Mouse (Mus musculus): ENCODE results near the gene Nup210.

DNA sequence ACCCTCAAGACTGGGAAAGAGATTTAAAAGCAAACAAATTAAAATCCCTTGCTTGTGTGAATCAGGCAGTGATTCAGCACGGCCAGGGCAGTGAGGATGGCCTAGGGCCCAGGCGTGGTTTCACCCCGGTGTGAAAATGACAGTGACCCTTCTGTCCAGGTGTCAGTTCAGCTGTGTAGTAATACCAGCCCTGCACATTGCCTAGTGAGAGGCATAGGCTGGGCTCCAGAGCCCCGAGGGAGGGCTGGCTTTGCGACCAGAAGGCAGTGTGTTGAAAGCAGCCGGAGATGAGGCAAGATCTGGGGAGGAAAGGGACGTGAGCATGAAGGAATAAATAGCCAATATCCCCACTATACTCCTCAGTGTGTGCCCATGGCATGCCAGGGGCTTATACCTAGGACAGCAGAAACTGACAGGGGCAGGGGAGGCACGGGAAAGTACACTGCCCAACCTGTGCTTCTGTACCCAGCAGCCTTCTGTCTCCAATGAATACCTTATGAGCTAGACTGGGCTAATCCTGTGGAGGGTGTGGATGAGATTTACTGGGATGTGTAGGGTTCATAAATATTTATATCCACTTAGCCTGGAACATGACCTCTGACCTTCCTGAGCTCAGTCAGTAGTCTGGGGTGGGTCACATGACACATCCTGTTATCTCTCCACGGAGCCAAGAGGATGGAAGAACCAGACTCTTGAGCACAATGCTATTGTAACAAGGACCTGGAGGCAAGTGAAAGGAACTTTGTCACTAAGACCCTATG lies 102.3 kb downstream of the Nup210 start:
- TF ChIP-seq CTCF (IDR thresholded peaks at IDR 0.05; ENCODE audit: borderline replicate concordance, extremely low read depth, insufficient read depth, insufficient read length): no peak
- TF ChIP-seq POLR2A (IDR thresholded peaks at IDR 0.05; ENCODE audit: borderline replicate concordance, extremely low read depth, insufficient read depth, insufficient read length, poor library complexity, severe bottlenecking): no peak

All from brain, embryonic 14.5 days (tissue).